Mouse (Mus musculus): ENCODE measurements around the gene Itpka. TPM values are rescaled to one million over a fixed set of nuclear protein-coding genes. Genes with fewer than 3 reads are reported as not detected.

Gene Itpka
- not detected for polyA plus RNA-seq (2014; fragmentation: Illumina TruSeq; extraction: RNeasy Lipid Tissue Mini Kit (QIAGEN cat#74804); ENCODE audit: low replicate concordance)

GRCm38 (mm10) chr2:119741581-119742411 is at the start of gene Itpka:
TSS of gene Itpka (plus strand) at chr2:119742337.

GRCm38 (mm10) chr2:119760251-119760650 is 18.1 kb downstream of the Itpka start, which contains the start of gene Ltk:
TSS of gene Ltk (minus strand) at chr2:119760431.

GRCm38 (mm10) chr2:119787206-119787883 is 45.2 kb downstream of the Itpka start, which contains the start of gene Rpap1:
TSS of gene Rpap1 (minus strand) at chr2:119787537.

DNA sequence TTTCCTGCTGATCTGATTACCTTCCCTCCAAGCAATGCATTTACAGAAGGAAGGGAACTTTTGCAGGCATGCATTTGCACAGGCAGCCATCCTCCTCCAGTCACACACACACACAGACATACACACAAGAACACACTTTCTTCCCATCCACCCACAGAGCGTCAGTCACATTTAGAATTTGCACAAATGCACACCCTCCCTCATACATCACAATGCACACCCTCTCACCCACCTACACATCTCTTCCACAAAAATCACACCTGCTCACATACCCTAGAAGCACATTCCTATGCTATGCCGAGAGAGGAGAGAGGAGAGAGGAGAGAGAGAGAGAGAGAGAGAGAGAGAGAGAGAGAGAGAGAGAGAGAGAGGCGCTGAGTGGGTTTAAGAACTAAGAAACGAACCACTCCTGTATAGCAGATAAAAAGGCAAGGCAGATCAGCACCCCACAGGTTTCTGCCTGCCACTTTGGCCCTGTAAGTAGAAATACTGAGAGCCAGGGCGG is 55.2 kb downstream of the Itpka start, which contains the start of gene Tyro3:
Gene Tyro3 (plus strand): TSS at position 455 of the 505 bp plus-strand sequence.

Other genes with a start within 250 kb of the Itpka start
- gene Exd1, start 194.7 kb upstream of the Itpka start, polyA plus RNA-seq (2014; fragmentation: Illumina TruSeq; extraction: RNeasy Lipid Tissue Mini Kit (QIAGEN cat#74804); ENCODE audit: low replicate concordance) = 0.30 TPM
- 317 TPM for gene Chp1, start 194.6 kb upstream of the Itpka start, polyA plus RNA-seq (2014; fragmentation: Illumina TruSeq; extraction: RNeasy Lipid Tissue Mini Kit (QIAGEN cat#74804); ENCODE audit: low replicate concordance)
- gene Nusap1, start 124.0 kb upstream of the Itpka start, polyA plus RNA-seq (2014; fragmentation: Illumina TruSeq; extraction: RNeasy Lipid Tissue Mini Kit (QIAGEN cat#74804); ENCODE audit: low replicate concordance) = 43.0 TPM
- gene Oip5, start 123.9 kb upstream of the Itpka start, polyA plus RNA-seq (2014; fragmentation: Illumina TruSeq; extraction: RNeasy Lipid Tissue Mini Kit (QIAGEN cat#74804); ENCODE audit: low replicate concordance) = 18.3 TPM
- 55.0 TPM for gene Ndufaf1, start 79.5 kb upstream of the Itpka start, polyA plus RNA-seq (2014; fragmentation: Illumina TruSeq; extraction: RNeasy Lipid Tissue Mini Kit (QIAGEN cat#74804); ENCODE audit: low replicate concordance)
- gene Rtf1, start 67.3 kb upstream of the Itpka start, polyA plus RNA-seq (2014; fragmentation: Illumina TruSeq; extraction: RNeasy Lipid Tissue Mini Kit (QIAGEN cat#74804); ENCODE audit: low replicate concordance) = 18.2 TPM
- gene Ltk, start 18.1 kb downstream of the Itpka start, polyA plus RNA-seq (2014; fragmentation: Illumina TruSeq; extraction: RNeasy Lipid Tissue Mini Kit (QIAGEN cat#74804); ENCODE audit: low replicate concordance) = not detected
- gene Rpap1, start 45.2 kb downstream of the Itpka start, polyA plus RNA-seq (2014; fragmentation: Illumina TruSeq; extraction: RNeasy Lipid Tissue Mini Kit (QIAGEN cat#74804); ENCODE audit: low replicate concordance) = 0.48 TPM
- 0.15 TPM for gene Tyro3, start 55.4 kb downstream of the Itpka start, polyA plus RNA-seq (2014; fragmentation: Illumina TruSeq; extraction: RNeasy Lipid Tissue Mini Kit (QIAGEN cat#74804); ENCODE audit: low replicate concordance)
- gene Mga, start 154.9 kb downstream of the Itpka start, polyA plus RNA-seq (2014; fragmentation: Illumina TruSeq; extraction: RNeasy Lipid Tissue Mini Kit (QIAGEN cat#74804); ENCODE audit: low replicate concordance) = 21.5 TPM
- 1.1 TPM for gene Mapkbp1, start 230.4 kb downstream of the Itpka start, polyA plus RNA-seq (2014; fragmentation: Illumina TruSeq; extraction: RNeasy Lipid Tissue Mini Kit (QIAGEN cat#74804); ENCODE audit: low replicate concordance)